Mouse (Mus musculus): ENCODE measurements around the gene Dock1.

Gene Dock1

GRCm38 (mm10) chr7:134753417-134753816 lies 83.0 kb downstream of the Dock1 start:
- no peak for DNase-seq (ENCODE audit: low spot score)

GRCm38 (mm10) chr7:134757605-134758004 lies 87.2 kb downstream of the Dock1 start:
- no peak for DNase-seq (ENCODE audit: low spot score)

GRCm38 (mm10) chr7:134761799-134762198 lies 91.3 kb downstream of the Dock1 start:
- DNase-seq (ENCODE audit: low spot score), result no peak

- DNase-seq (ENCODE audit: low spot score), result no peak
Observed at GRCm38 (mm10) chr7:134765130-134765529, 94.7 kb downstream of the Dock1 start.

- no peak for DNase-seq (ENCODE audit: low spot score)
Observed at GRCm38 (mm10) chr7:134771314-134771713, 100.9 kb downstream of the Dock1 start.

- no peak for DNase-seq (ENCODE audit: low spot score)
Observed at GRCm38 (mm10) chr7:134772363-134772762, 101.9 kb downstream of the Dock1 start.

GRCm38 (mm10) chr7:134772867-134773590 lies 102.6 kb downstream of the Dock1 start:
- DNase-seq (ENCODE audit: low spot score), result no peak

GRCm38 (mm10) chr7:134773761-134774415 lies 103.4 kb downstream of the Dock1 start:
- no peak for DNase-seq (ENCODE audit: low spot score)

- DNase-seq (ENCODE audit: low spot score), result no peak
Observed at GRCm38 (mm10) chr7:134774468-134775162, 104.2 kb downstream of the Dock1 start.

- no peak for DNase-seq (ENCODE audit: low spot score)
Observed at GRCm38 (mm10) chr7:134775671-134776070, 105.2 kb downstream of the Dock1 start.

- no peak for DNase-seq (ENCODE audit: low spot score)
Observed at GRCm38 (mm10) chr7:134776306-134776705, 105.9 kb downstream of the Dock1 start.

- DNase-seq (ENCODE audit: low spot score), result no peak
Observed at GRCm38 (mm10) chr7:134779761-134780160, 109.3 kb downstream of the Dock1 start.

- DNase-seq (ENCODE audit: low spot score), result no peak
Observed at GRCm38 (mm10) chr7:134787110-134787509, 116.7 kb downstream of the Dock1 start.

- no peak for DNase-seq (ENCODE audit: low spot score)
Observed at GRCm38 (mm10) chr7:134794889-134795288, 124.4 kb downstream of the Dock1 start.

- DNase-seq (ENCODE audit: low spot score), result peak; percentile 25
Observed at GRCm38 (mm10) chr7:134800079-134800478, 129.6 kb downstream of the Dock1 start.

GRCm38 (mm10) chr7:134804422-134804821 lies 134.0 kb downstream of the Dock1 start:
- DNase-seq (ENCODE audit: low spot score), result no peak

- no peak for DNase-seq (ENCODE audit: low spot score)
Observed at GRCm38 (mm10) chr7:134806799-134807198, 136.3 kb downstream of the Dock1 start.

GRCm38 (mm10) chr7:134808406-134808805 lies 138.0 kb downstream of the Dock1 start:
- DNase-seq (ENCODE audit: low spot score), result no peak

GRCm38 (mm10) chr7:134809241-134809975 lies 139.0 kb downstream of the Dock1 start:
- no peak for DNase-seq (ENCODE audit: low spot score)

- DNase-seq (ENCODE audit: low spot score), result no peak
Observed at GRCm38 (mm10) chr7:134818471-134818870, 148.0 kb downstream of the Dock1 start.

GRCm38 (mm10) chr7:134821264-134821663 lies 150.8 kb downstream of the Dock1 start:
- no peak for DNase-seq (ENCODE audit: low spot score)

GRCm38 (mm10) chr7:134822006-134822405 lies 151.6 kb downstream of the Dock1 start:
- no peak for DNase-seq (ENCODE audit: low spot score)

Data from ovary, adult 18-20 months (tissue).